15 mouse cellular contexts compared by ENCODE assay signal in the genomic region with DNA sequence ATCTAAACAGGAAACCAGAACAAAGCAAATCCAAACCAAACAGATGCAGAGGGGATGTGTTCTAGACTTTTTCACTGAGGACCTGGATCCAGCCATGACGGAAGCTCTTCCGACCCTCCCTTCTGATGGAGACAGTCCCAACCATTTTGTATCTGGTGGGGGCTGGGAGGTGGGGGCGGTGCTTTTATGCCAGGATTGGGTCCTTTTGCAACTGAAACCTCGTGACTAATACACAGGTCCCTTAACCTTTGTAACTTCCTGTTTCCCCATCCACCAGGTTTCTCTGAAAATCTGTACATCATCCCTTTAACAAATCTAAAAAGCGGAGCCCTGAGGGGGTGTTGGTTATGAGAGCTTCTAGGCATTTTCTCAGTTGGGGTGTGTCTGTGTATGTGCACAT.
DNase-seq lines count a peak whose midpoint lies in the region; ATAC-seq and TF ChIP-seq lines count a peak whose summit lies in the region.
"Had no signal": no experiment of that assay in that cellular context is flagged by ENCODE, and none has a peak within 500 bp of the region (broad histone marks: within the 10 kb centered on the region; RNA-seq: fewer than 3 reads in every experiment).

No protein-coding gene starts in this region.

- H3K4me2 ChIP-seq in lung, postnatal 0 days (replicated peaks; ENCODE audit: low read depth, low read length), result no peak overlapping the region
- H3K4me2 ChIP-seq in liver, embryonic 14.5 days (ENCODE audit: low read depth), result no peak overlapping the region
- H3K4me2 ChIP-seq: embryonic facial prominence, embryonic 15.5 days had no signal

- DNase-seq in lung, postnatal 0 days (ENCODE audit: low spot score), result peak; percentile 25
- DNase-seq in lung, postnatal 10 days, result no peak
- no peak for DNase-seq in liver, embryonic 14.5 days (ENCODE audit: low read depth in 3 of 3, low spot score in 3 of 3)
- DNase-seq in natural killer cell, adult 2 months (ENCODE audit: low spot score in 2 of 2), result no peak
- no peak for DNase-seq in left cerebral cortex, adult 18-20 months (ENCODE audit: low spot score in 2 of 2)
- DNase-seq in layer of hippocampus, adult 8-10 months (ENCODE audit: low spot score in 2 of 2), result no peak
- DNase-seq: adrenal gland, postnatal 14 days; cerebellum, postnatal 36 days; heart, adult 2 months; kidney, postnatal 25 days had no signal

- 66% methylated on average over 5 of the region's 5 CpGs for WGBS in lung, postnatal 0 days
- 51% methylated on average over 5 of the region's 5 CpGs for WGBS in liver, embryonic 14.5 days (ENCODE audit: insufficient replicate concordance)

- no peaks in the 10 kb centered on the region for H3K9me3 ChIP-seq in lung, postnatal 0 days (ENCODE audit: low read length)
- no peaks in the 10 kb centered on the region for H3K9me3 ChIP-seq in liver, embryonic 14.5 days (ENCODE audit: control insufficient read depth, low read length)
- H3K9me3 ChIP-seq: embryonic facial prominence, embryonic 15.5 days; midbrain, embryonic 10.5 days had no signal

- H3K9ac ChIP-seq in lung, postnatal 0 days (replicated peaks; ENCODE audit: low read depth), result no peak overlapping the region
- no peak overlapping the region for H3K9ac ChIP-seq in liver, embryonic 14.5 days (replicated peaks)
- H3K9ac ChIP-seq: embryonic facial prominence, embryonic 15.5 days had no signal

- no peak for ATAC-seq in lung, postnatal 0 days
- peak; percentile 55 for ATAC-seq in activated CD4-positive, CD25-positive, alpha-beta regulatory T cell, adult 4 months
- peak; percentile 10; the same call in 1 of the 2 replicates for ATAC-seq in liver, embryonic 14.5 days (ENCODE audit: insufficient read depth)
- ATAC-seq: forebrain, embryonic 14.5 days had no signal

- no peaks in the 10 kb centered on the region for H3K27me3 ChIP-seq in lung, postnatal 0 days (replicated peaks; ENCODE audit: insufficient read depth, low read length)
- H3K27me3 ChIP-seq in liver, embryonic 14.5 days (ENCODE audit: control insufficient read depth, insufficient read depth, low read length), result peaks cover 2% of the 10 kb centered on the region

- peaks cover 46% of the 10 kb centered on the region for H3K4me1 ChIP-seq in lung, postnatal 0 days (ENCODE audit: insufficient read depth, low read depth, low read length)
- peaks cover 2 to 22% of the 10 kb centered on the region in 2 experiments for H3K4me1 ChIP-seq in liver, embryonic 14.5 days (replicated peaks; ENCODE audit: control insufficient read depth in 2 of 2, insufficient read depth in 2 of 2, low read length in 1 of 2)

- H3K4me3 ChIP-seq in lung, postnatal 0 days (ENCODE audit: low read depth, low read length), result no peak overlapping the region
- no peak overlapping the region for H3K4me3 ChIP-seq in liver, embryonic 14.5 days (ENCODE audit: insufficient read depth in 1 of 2, low read depth in 2 of 2, low read length in 2 of 2)
- H3K4me3 ChIP-seq: embryonic facial prominence, embryonic 15.5 days; heart, adult 2 months; midbrain, embryonic 10.5 days; myocyte had no signal

- no peaks in the 10 kb centered on the region for H3K36me3 ChIP-seq in lung, postnatal 0 days (ENCODE audit: insufficient read depth, low read length)
- H3K36me3 ChIP-seq in liver, embryonic 14.5 days (replicated peaks; ENCODE audit: control insufficient read depth, insufficient read depth, low read depth), result no peaks in the 10 kb centered on the region
- H3K36me3 ChIP-seq: embryonic facial prominence, embryonic 15.5 days; midbrain, embryonic 10.5 days had no signal

- no peak for TF ChIP-seq EP300 in lung, postnatal 0 days (IDR thresholded peaks at IDR 0.05)
- TF ChIP-seq EP300 in liver, embryonic 14.5 days (IDR thresholded peaks at IDR 0.05; ENCODE audit: low read depth), result no peak

- peak overlapping the region; percentile 4 for H3K27ac ChIP-seq in lung, postnatal 0 days (ENCODE audit: low read length)
- no peak overlapping the region for H3K27ac ChIP-seq in liver, embryonic 14.5 days
- H3K27ac ChIP-seq: embryonic facial prominence, embryonic 15.5 days; heart, adult 2 months had no signal

- no peak for TF ChIP-seq CTCF in lung, postnatal 0 days (IDR thresholded peaks at IDR 0.05)
- no peak for TF ChIP-seq CTCF in liver, embryonic 14.5 days (IDR thresholded peaks at IDR 0.05; ENCODE audit: low read depth)
